Mouse (Mus musculus) stomach, postnatal 0 days (tissue): Measurements from ENCODE around the gene Cux1. TPM values are rescaled to one million over a fixed set of nuclear protein-coding genes. Genes with fewer than 3 reads are reported as not detected.

Experiments
- ATAC-seq: fragments of 200-750 bp; cut with Nextera tagmentation; 2 replicates; pipeline ENCODE4 v1.8.0; 2017; ENCODE audit not compliant: low FRiP score, low TSS enrichment
- DNase-seq: peaks from one replicate; pipeline ENCODE4 v3.0.0-alpha.2; 2016; ENCODE audit warnings: low spot score
- H3K27ac ChIP-seq: fragments of 300-500 bp; sonication (generic); replicated peaks from 2 replicates; pipeline ENCODE4 v1.5.1; 2014; ENCODE audit warnings: mild to moderate bottlenecking, control low read depth
- H3K27me3 ChIP-seq: fragments of 300-500 bp; sonication (generic); 2 replicates; pipeline ENCODE4 v1.6.1; 2014; ENCODE audit warnings: low read length; ENCODE audit not compliant: control insufficient read depth, insufficient read depth
- H3K36me3 ChIP-seq: fragments of 300-500 bp; sonication (generic); 2 replicates; pipeline ENCODE4 v1.6.1; 2014; ENCODE audit warnings: low read length, mixed read lengths; ENCODE audit not compliant: control insufficient read depth, insufficient read depth
- H3K4me1 ChIP-seq: fragments of 300-500 bp; sonication (generic); replicated peaks from 2 replicates; pipeline ENCODE4 v1.6.1; 2014; ENCODE audit warnings: antibody characterized with exemption; ENCODE audit not compliant: control insufficient read depth, insufficient read depth
- H3K4me2 ChIP-seq: fragments of 300-500 bp; sonication (generic); replicated peaks from 2 replicates; pipeline ENCODE4 v1.6.1; 2014; ENCODE audit warnings: low read depth, mild to moderate bottlenecking, control low read depth, moderate library complexity
- H3K4me3 ChIP-seq: fragments of 300-500 bp; sonication (generic); 2 replicates; pipeline ENCODE4 v1.5.1; 2014; ENCODE audit warnings: low read depth, low read length, control low read depth
- H3K9ac ChIP-seq: fragments of 300-500 bp; sonication (generic); 2 replicates; pipeline ENCODE4 v1.6.1; 2014; ENCODE audit warnings: mild to moderate bottlenecking, low read length, control low read depth, mixed read lengths
- H3K9me3 ChIP-seq: fragments of 300-500 bp; sonication (generic); 2 replicates; pipeline ENCODE4 v1.6.1; 2016; ENCODE audit warnings: low read length; ENCODE audit not compliant: control insufficient read depth
- CTCF ChIP-seq: IDR thresholded peaks from 2 replicates; pipeline ENCODE4 v1.5.1; 2016; ENCODE audit warnings: antibody characterized with exemption, low read depth, mild to moderate bottlenecking, moderate library complexity
- EP300 ChIP-seq: optimal IDR thresholded peaks from 2 replicates; pipeline ENCODE3; 2016; ENCODE audit warnings: antibody characterized with exemption
- WGBS: fragments of 180-500 bp; shearing (Covaris S2); extraction: QIAGEN DNeasy Blood & Tissue Kit; methylation state at CpG from one replicate; pipeline ENCODE4 v1.1.7; 2014; 5-methylcytosine and 5-hydroxymethylcytosine counted together
- polyA plus RNA-seq: library from polyadenylated mRNA; unstranded; fragments of >200 nt; fragmentation: Nextera tagmentation; extraction: Ambion mirVana; gene quantifications from 2 replicates; pipeline ENCODE4 v1.2.1, GENCODE M21; 2015

The Cux1 gene
- polyA plus RNA-seq, 1 experiment from 2014 or later = 33.7 TPM

DNA sequence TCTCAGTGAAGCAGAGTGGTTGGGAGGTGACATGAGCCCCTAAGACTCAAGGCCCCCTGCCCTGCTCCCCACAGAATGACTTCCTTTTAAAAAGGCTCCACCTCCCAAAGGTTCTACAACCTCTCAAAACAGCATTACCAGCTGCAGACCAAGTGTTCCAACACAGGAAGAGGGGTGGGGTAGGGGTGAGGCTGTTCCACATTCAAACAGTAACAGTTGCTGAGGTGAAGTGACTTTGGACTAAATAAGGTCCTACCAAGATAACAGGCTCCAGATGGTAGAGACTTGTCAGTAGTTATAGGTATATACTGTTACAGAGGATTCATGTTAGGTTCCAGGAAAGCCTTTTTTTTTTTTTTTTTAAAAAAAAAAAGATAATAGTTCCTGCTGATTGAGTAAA is 117.5 kb downstream of the Cux1 start:
- no peak overlapping the region for H3K27ac ChIP-seq
- H3K4me2 ChIP-seq = no peak overlapping the region
- H3K4me3 ChIP-seq = no peak overlapping the region
- no peaks in the 10 kb centered on the region for H3K9me3 ChIP-seq
- no peaks in the 10 kb centered on the region for H3K36me3 ChIP-seq
- TF ChIP-seq EP300 (no peak), CTCF (no peak)
- H3K4me1 ChIP-seq = no peaks in the 10 kb centered on the region
- no peak for ATAC-seq
- no peak for DNase-seq
- H3K27me3 ChIP-seq = no peaks in the 10 kb centered on the region
- H3K9ac ChIP-seq = no peak overlapping the region

GRCm38 (mm10) chr5:136445967-136446366 is 121.3 kb downstream of the Cux1 start:
- H3K36me3 ChIP-seq = no peaks in the 10 kb centered on the region
- no peak overlapping the region for H3K4me3 ChIP-seq
- ATAC-seq (peak; percentile 33; the same call in 1 of the 2 replicates), DNase-seq (no peak)
- WGBS = 51% methylated on average over 5 of the region's 5 CpGs
- no peaks in the 10 kb centered on the region for H3K4me1 ChIP-seq
- H3K9me3 ChIP-seq = no peaks in the 10 kb centered on the region
- H3K27ac ChIP-seq = no peak overlapping the region
- no peak overlapping the region for H3K9ac ChIP-seq
- H3K4me2 ChIP-seq = no peak overlapping the region
- TF ChIP-seq CTCF (no peak), EP300 (no peak)
- H3K27me3 ChIP-seq = no peaks in the 10 kb centered on the region

GRCm38 (mm10) chr5:136442238-136443187 is 124.8 kb downstream of the Cux1 start:
- no peaks in the 10 kb centered on the region for H3K4me1 ChIP-seq
- no peaks in the 10 kb centered on the region for H3K27me3 ChIP-seq
- WGBS = 64% methylated on average over 11 of the region's 11 CpGs
- no peak for TF ChIP-seq EP300
- no peaks in the 10 kb centered on the region for H3K9me3 ChIP-seq
- no peak for DNase-seq
- no peak overlapping the region for H3K9ac ChIP-seq
- H3K4me2 ChIP-seq = no peak overlapping the region
- ATAC-seq = 0 out of 2 replicates have a peak, but pooled peaks have one; percentile 32
- H3K27ac ChIP-seq = no peak overlapping the region
- no peaks in the 10 kb centered on the region for H3K36me3 ChIP-seq
- H3K4me3 ChIP-seq = no peak overlapping the region

GRCm38 (mm10) chr5:136429647-136430046 is 137.6 kb downstream of the Cux1 start:
- DNase-seq (no peak), ATAC-seq (no peak)
- H3K27ac ChIP-seq = no peak overlapping the region
- no peaks in the 10 kb centered on the region; the same call in 1 of the 2 replicates for H3K36me3 ChIP-seq
- no peak overlapping the region for H3K4me2 ChIP-seq
- no peak for TF ChIP-seq EP300
- no peak for TF ChIP-seq CTCF
- H3K9me3 ChIP-seq = no peaks in the 10 kb centered on the region
- H3K9ac ChIP-seq = no peak overlapping the region
- no peaks in the 10 kb centered on the region for H3K27me3 ChIP-seq
- WGBS = 77% methylated on average over 4 of the region's 4 CpGs
- peaks cover 12% of the 10 kb centered on the region for H3K4me1 ChIP-seq
- H3K4me3 ChIP-seq = no peak overlapping the region

GRCm38 (mm10) chr5:136428498-136429060 is 138.7 kb downstream of the Cux1 start:
- no peak for DNase-seq
- H3K36me3 ChIP-seq = no peaks in the 10 kb centered on the region; the same call in 1 of the 2 replicates
- H3K9me3 ChIP-seq = no peaks in the 10 kb centered on the region
- H3K4me2 ChIP-seq = no peak overlapping the region
- TF ChIP-seq CTCF (no peak), EP300 (no peak)
- no peaks in the 10 kb centered on the region for H3K27me3 ChIP-seq
- WGBS = 44% methylated on average over 6 of the region's 6 CpGs
- H3K9ac ChIP-seq = no peak overlapping the region; the same call in 1 of the 2 replicates
- H3K4me1 ChIP-seq = peaks cover 12% of the 10 kb centered on the region
- H3K4me3 ChIP-seq = no peak overlapping the region
- ATAC-seq = no peak
- peak overlapping the region; percentile 58; the same call in 1 of the 2 replicates for H3K27ac ChIP-seq
